Mouse (Mus musculus) lung, postnatal 0 days (tissue): ENCODE results near the gene Sh3tc1. TPM values are rescaled to one million over a fixed set of nuclear protein-coding genes. Genes with fewer than 3 reads are reported as not detected.

ENCODE experiments used
- ATAC-seq: fragments of 200-750 bp; cut with Nextera tagmentation; 2 replicates; pipeline ENCODE4 v1.8.0; 2017; ENCODE audit warnings: moderate library complexity
- DNase-seq: peaks from one replicate; pipeline ENCODE4 v3.0.0-alpha.2; 2016; ENCODE audit warnings: low spot score
- H3K27ac ChIP-seq: fragments of 300-500 bp; sonication (generic); 2 replicates; pipeline ENCODE4 v1.5.1; 2014; ENCODE audit warnings: antibody characterized with exemption, mild to moderate bottlenecking, low read length, mixed read lengths
- H3K27me3 ChIP-seq: fragments of 300-500 bp; sonication (generic); replicated peaks from 2 replicates; pipeline ENCODE4 v1.6.1; 2014; ENCODE audit warnings: low read length, mixed read lengths; ENCODE audit not compliant: insufficient read depth
- H3K36me3 ChIP-seq: fragments of 300-500 bp; sonication (generic); 2 replicates; pipeline ENCODE4 v1.6.1; 2014; ENCODE audit warnings: low read length, mixed read lengths; ENCODE audit not compliant: insufficient read depth
- H3K4me1 ChIP-seq: fragments of 300-500 bp; sonication (generic); 2 replicates; pipeline ENCODE4 v1.6.1; 2014; ENCODE audit warnings: antibody characterized with exemption, low read depth, low read length, mixed read lengths; ENCODE audit not compliant: insufficient read depth
- H3K4me2 ChIP-seq: fragments of 300-500 bp; sonication (generic); replicated peaks from 2 replicates; pipeline ENCODE4 v1.6.1; 2014; ENCODE audit warnings: low read depth, mild to moderate bottlenecking, low read length, moderate library complexity, mixed read lengths
- H3K4me3 ChIP-seq: fragments of 300-500 bp; sonication (generic); 2 replicates; pipeline ENCODE4 v1.5.1; 2014; ENCODE audit warnings: low read depth, low read length
- H3K9ac ChIP-seq: fragments of 300-500 bp; sonication (generic); replicated peaks from 2 replicates; pipeline ENCODE4 v1.6.1; 2014; ENCODE audit warnings: low read depth, mild to moderate bottlenecking
- H3K9me3 ChIP-seq: fragments of 300-500 bp; sonication (generic); 2 replicates; pipeline ENCODE4 v1.6.1; 2016; ENCODE audit warnings: low read length, mixed read lengths
- CTCF ChIP-seq: IDR thresholded peaks from 2 replicates; pipeline ENCODE4 v1.5.1; 2016; ENCODE audit warnings: antibody characterized with exemption, mild to moderate bottlenecking
- EP300 ChIP-seq: IDR thresholded peaks from 2 replicates; pipeline ENCODE4 v1.6.1; 2016; ENCODE audit warnings: antibody characterized with exemption, mild to moderate bottlenecking, control low read depth
- WGBS: fragments of 180-500 bp; shearing (Covaris S2); extraction: QIAGEN DNeasy Blood & Tissue Kit; methylation state at CpG from one replicate; pipeline ENCODE4 v1.1.7; 2014; 5-methylcytosine and 5-hydroxymethylcytosine counted together
- polyA plus RNA-seq: library from polyadenylated mRNA; unstranded; fragments of >200 nt; fragmentation: Nextera tagmentation; extraction: Ambion mirVana; gene quantifications from 2 replicates; pipeline ENCODE4 v1.2.1, GENCODE M21; 2015

Gene Sh3tc1
- polyA plus RNA-seq, 1 experiment from 2014 or later = 21.1 TPM

DNA sequence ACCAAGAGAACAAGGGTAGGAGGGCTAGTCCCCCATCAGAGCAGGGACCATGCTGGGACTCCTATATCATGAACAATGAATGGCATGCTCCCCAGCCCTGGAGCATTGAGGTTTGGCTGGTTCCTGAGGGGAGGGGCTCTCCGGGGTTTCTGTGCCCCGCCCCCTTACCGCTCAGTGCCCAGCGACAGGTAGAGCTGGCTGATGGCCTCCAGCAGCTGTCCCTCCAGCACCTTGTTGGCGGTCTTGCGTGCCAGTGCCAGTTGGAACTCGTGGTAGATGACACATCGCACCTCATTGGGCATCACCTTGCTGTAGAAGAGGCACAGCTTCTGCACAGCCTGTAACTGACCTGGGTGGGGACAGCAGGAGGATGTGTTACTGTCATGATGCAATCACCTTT is 36.6 kb downstream of the Sh3tc1 start:
- ATAC-seq (no peak), DNase-seq (no peak)
- Histone ChIP-seq H3K9ac (no peak overlapping the region), H3K27me3 (no peaks in the 10 kb centered on the region), H3K36me3 (0 out of 2 replicates have a peak, but pooled peaks cover 5% of the 10 kb centered on the region), H3K4me3 (no peak overlapping the region), H3K4me1 (no peaks in the 10 kb centered on the region), H3K4me2 (no peak overlapping the region), H3K27ac (no peak overlapping the region), H3K9me3 (no peaks in the 10 kb centered on the region)
- WGBS = 77% methylated on average over 8 of the region's 8 CpGs
- TF ChIP-seq EP300 = no peak
- TF ChIP-seq CTCF = no peak

DNA sequence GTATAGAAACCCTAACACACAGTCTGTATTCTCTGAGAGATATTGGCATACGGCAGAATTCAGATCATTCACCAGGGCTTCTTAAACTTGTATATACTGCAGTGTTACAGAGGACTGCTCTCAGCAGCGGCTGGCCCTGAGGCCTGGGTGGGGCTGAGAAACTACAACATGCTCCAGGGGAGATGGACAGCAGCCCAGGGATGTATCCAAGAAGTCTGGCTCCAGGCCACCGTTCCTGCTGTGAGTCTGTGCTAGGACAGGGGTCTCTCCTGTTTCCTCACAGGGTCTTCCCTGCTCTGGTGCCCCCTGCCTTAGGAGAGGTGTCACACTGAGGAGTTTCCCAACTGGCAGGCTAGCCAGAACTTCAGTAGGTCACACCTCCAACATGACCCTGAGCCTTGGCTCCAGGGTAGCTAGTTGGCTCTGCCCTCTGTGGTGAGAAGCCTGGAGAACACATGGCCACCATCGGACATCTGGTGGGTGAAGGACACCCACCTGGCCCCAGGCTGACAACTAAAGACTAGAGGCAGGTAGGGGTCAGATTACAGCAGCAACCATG is 37.1 kb downstream of the Sh3tc1 start:
- 75% methylated on average over 4 of the region's 4 CpGs for WGBS
- Histone ChIP-seq H3K4me3 (no peak overlapping the region), H3K4me2 (no peak overlapping the region), H3K36me3 (0 out of 2 replicates have a peak, but pooled peaks cover 5% of the 10 kb centered on the region), H3K27me3 (no peaks in the 10 kb centered on the region), H3K9ac (no peak overlapping the region), H3K27ac (no peak overlapping the region), H3K4me1 (no peaks in the 10 kb centered on the region), H3K9me3 (no peaks in the 10 kb centered on the region)
- no peak for TF ChIP-seq CTCF
- TF ChIP-seq EP300 = no peak
- no peak for DNase-seq
- ATAC-seq = no peak

- TF ChIP-seq CTCF (peak; percentile 91), EP300 (no peak)
- ATAC-seq (peak; percentile 52), DNase-seq (peak; percentile 67)
- Histone ChIP-seq H3K36me3 (0 out of 2 replicates have a peak, but pooled peaks cover 10% of the 10 kb centered on the region), H3K27me3 (no peaks in the 10 kb centered on the region), H3K4me2 (no peak overlapping the region), H3K4me3 (no peak overlapping the region), H3K4me1 (no peaks in the 10 kb centered on the region), H3K9me3 (no peaks in the 10 kb centered on the region), H3K9ac (no peak overlapping the region), H3K27ac (no peak overlapping the region)
- 39% methylated on average over 6 of the region's 6 CpGs for WGBS
Measured at GRCm38 (mm10) chr5:35701042-35701441, 38.7 kb downstream of the Sh3tc1 start.

DNA sequence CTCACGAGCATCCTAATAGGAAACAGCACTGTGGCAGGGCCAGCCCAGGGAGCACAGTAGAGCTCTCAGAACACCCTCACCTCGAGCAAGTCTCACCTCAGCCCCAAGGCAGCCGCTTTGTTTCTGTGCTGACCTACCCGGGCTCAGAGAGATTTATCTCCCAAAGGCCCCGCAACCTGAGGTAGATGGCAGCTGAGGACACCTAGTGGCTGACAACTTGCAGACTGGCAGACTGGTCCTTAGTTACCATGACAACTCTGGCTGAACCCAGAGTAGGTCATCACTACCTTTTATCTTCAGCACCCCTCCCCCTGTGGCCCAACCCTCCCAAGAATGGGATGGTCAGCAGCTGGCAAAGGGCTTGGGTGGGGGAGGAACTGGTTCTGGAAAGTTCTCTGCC is 44.0 kb downstream of the Sh3tc1 start:
- H3K36me3 ChIP-seq = 0 out of 2 replicates have a peak, but pooled peaks cover 5% of the 10 kb centered on the region
- H3K27ac ChIP-seq = no peak overlapping the region
- H3K4me2 ChIP-seq = no peak overlapping the region
- no peaks in the 10 kb centered on the region for H3K9me3 ChIP-seq
- H3K9ac ChIP-seq = no peak overlapping the region
- ATAC-seq = no peak
- no peaks in the 10 kb centered on the region for H3K27me3 ChIP-seq
- peak; percentile 22 for DNase-seq
- H3K4me3 ChIP-seq = no peak overlapping the region
- 28% methylated on average over 5 of the region's 5 CpGs for WGBS
- H3K4me1 ChIP-seq = no peaks in the 10 kb centered on the region
- TF ChIP-seq EP300 (no peak), CTCF (peak; percentile 59)

DNA sequence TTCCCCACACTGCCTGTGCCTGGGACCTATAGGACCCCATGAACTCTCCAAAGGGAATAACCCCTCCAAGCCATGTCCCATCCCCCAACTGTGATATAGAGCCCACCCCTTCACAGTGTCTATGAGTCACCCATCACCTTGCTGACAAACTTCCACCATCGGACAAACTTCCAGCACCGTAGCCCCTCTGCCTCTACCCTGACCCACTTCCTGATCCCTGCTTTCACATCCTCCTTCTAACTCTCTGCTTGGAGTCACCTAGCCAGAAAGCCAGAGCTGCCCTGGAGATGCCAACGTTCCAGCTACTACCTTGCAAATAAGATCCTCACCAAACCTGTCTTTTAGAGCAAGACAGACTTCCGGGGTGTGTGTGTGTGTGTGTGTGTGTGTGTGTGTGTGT is 46.1 kb downstream of the Sh3tc1 start:
- Histone ChIP-seq H3K9ac (no peak overlapping the region), H3K36me3 (0 out of 2 replicates have a peak, but pooled peaks cover 5% of the 10 kb centered on the region), H3K9me3 (no peaks in the 10 kb centered on the region), H3K4me1 (no peaks in the 10 kb centered on the region), H3K4me3 (no peak overlapping the region), H3K4me2 (no peak overlapping the region), H3K27ac (no peak overlapping the region), H3K27me3 (no peaks in the 10 kb centered on the region)
- WGBS = 45% methylated on average over 4 of the region's 4 CpGs
- no peak for ATAC-seq
- no peak for TF ChIP-seq EP300
- TF ChIP-seq CTCF = no peak
- DNase-seq = no peak

DNA sequence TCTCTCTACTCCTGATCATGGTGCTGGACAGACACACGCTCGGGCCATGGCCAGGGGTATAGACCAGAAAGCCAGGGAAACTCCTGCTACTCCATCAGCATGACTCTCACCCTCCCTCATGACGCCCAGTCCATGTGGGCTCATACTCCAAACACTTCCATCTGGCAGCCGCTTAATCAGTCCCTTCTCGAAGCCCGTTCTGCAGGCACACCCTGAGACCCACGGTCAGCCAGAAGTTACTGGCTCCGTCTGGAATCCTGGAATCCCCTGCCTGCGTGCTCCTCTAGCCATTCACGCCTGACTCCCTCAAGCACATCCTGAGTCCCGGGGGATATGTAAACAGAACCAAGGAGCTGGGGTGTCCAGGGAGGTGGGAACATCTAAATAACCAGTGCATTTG is 48.5 kb downstream of the Sh3tc1 start:
- DNase-seq (peak; percentile 37), ATAC-seq (peak; percentile 44)
- TF ChIP-seq CTCF (no peak), EP300 (no peak)
- no peaks in the 10 kb centered on the region for H3K4me1 ChIP-seq
- WGBS = 19% methylated on average over 11 of the region's 11 CpGs
- no peaks in the 10 kb centered on the region for H3K9me3 ChIP-seq
- H3K27ac ChIP-seq = no peak overlapping the region
- no peak overlapping the region for H3K4me3 ChIP-seq
- no peak overlapping the region for H3K4me2 ChIP-seq
- H3K36me3 ChIP-seq = no peaks in the 10 kb centered on the region
- no peak overlapping the region for H3K9ac ChIP-seq
- H3K27me3 ChIP-seq = no peaks in the 10 kb centered on the region
